In the genomic region with DNA sequence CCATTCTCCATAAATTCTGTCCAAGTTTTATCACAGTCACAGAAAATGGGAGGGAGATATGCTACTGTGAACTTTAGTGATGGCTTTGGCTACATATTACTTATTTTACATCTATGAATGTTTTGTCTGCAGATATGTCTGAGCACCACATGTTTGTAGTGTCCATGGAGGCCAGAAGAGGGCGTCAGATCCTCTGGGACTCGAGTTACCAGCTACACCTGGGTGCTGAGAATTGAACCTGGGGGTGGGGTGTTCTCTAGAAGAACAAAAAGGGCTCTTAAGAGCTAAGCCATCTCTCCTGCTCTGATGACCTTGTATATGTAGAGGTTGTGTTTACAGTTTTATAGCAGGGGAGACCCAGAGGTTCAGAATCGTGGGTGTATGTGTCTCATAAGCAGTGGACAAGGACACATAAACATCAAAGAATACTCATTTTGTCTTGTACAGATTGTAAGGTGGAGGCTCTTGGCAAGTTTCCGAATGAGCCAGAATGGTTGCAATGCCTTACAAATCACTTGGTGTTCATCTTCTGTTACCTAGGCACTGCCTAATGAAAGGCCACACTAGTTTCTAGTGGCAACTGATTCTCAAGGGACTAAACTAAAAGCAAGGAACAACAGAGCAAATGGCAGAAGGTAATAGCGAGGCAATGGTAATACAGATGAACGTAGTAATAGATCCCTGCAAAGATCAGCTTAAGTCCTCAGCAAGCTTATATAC, we compare ENCODE assay signal across 8 mouse cellular contexts. TPM values are rescaled to one million over a fixed set of nuclear protein-coding genes. Genes with fewer than 3 reads are reported as not detected.
DNase-seq lines count a peak whose midpoint lies in the region; ATAC-seq and TF ChIP-seq lines count a peak whose summit lies in the region.

No protein-coding gene starts in this region.

- ATAC-seq in intestine, embryonic 14.5 days (replicated peaks; ENCODE audit: low FRiP score, low TSS enrichment, low read depth): no peak
- no peak for ATAC-seq in megakaryocyte-erythroid progenitor cell, adult 5-6 weeks (replicated peaks; ENCODE audit: low FRiP score, low TSS enrichment, poor library complexity, severe bottlenecking)

- H3K4me2 ChIP-seq in intestine, embryonic 14.5 days (ENCODE audit: low read length): peak overlapping the region; percentile 88

- TF ChIP-seq POLR2A in kidney, adult 2 months (IDR thresholded peaks at IDR 0.05; ENCODE audit: low read depth, low read length): no peak
- no peak for TF ChIP-seq POLR2A in thymus, adult 2 months (IDR thresholded peaks at IDR 0.05; ENCODE audit: control insufficient read depth, extremely low read depth, insufficient read depth, low read length, poor library complexity)

- no peak for TF ChIP-seq CTCF in kidney, adult 2 months (conservative IDR thresholded peaks at IDR 0.05; ENCODE audit: insufficient read depth, insufficient read length, low read depth, low read length)
- no peak for TF ChIP-seq CTCF in thymus, adult 2 months (IDR thresholded peaks at IDR 0.05; ENCODE audit: borderline replicate concordance, control insufficient read depth, extremely low read depth, insufficient read depth, low read length, poor library complexity)

- no peak overlapping the region for H3K9ac ChIP-seq in intestine, embryonic 14.5 days (ENCODE audit: low read length)

- no peaks in the 10 kb centered on the region for H3K27me3 ChIP-seq in kidney, adult 2 months (replicated peaks; ENCODE audit: control insufficient read depth, insufficient read depth, low read length)
- no peaks in the 10 kb centered on the region for H3K27me3 ChIP-seq in intestine, embryonic 14.5 days (replicated peaks; ENCODE audit: control insufficient read depth, insufficient read depth, low read length)
- H3K27me3 ChIP-seq in thymus, adult 2 months (ENCODE audit: control insufficient read depth, insufficient read depth, low read length): no peaks in the 10 kb centered on the region

- H3K27ac ChIP-seq in kidney, adult 2 months (ENCODE audit: insufficient read depth, low read depth, low read length): peak overlapping the region; percentile 61
- no peak overlapping the region for H3K27ac ChIP-seq in intestine, embryonic 14.5 days (ENCODE audit: low read depth)
- H3K27ac ChIP-seq in thymus, adult 2 months (ENCODE audit: control insufficient read depth, insufficient read depth, low read length): no peak overlapping the region

- peaks cover 8% of the 10 kb centered on the region; the same call in 1 of the 2 replicates for H3K4me1 ChIP-seq in kidney, adult 2 months (ENCODE audit: control insufficient read depth, insufficient read depth, low read length)
- H3K4me1 ChIP-seq in intestine, embryonic 14.5 days (replicated peaks; ENCODE audit: control insufficient read depth, insufficient read depth, low read length): peaks cover 8% of the 10 kb centered on the region
- peaks cover 5% of the 10 kb centered on the region; the same call in 1 of the 2 replicates for H3K4me1 ChIP-seq in thymus, adult 2 months (replicated peaks; ENCODE audit: control insufficient read depth, insufficient read depth, low read length)

- 45% methylated on average over 6 of the region's 6 CpGs for WGBS in kidney, adult 2 months
- WGBS in intestine, embryonic 14.5 days: 36% methylated on average over 6 of the region's 6 CpGs
- WGBS in thymus, adult 2 months: 73% methylated on average over 6 of the region's 6 CpGs

- DNase-seq in kidney, adult 2 months: no peak
- no peak for DNase-seq in kidney, postnatal 4 days
- peak; percentile 50 for DNase-seq in R1 (ENCODE audit: low read depth, low spot score)
- no peak for DNase-seq in intestine, embryonic 14.5 days (ENCODE audit: low spot score)
- DNase-seq in naive thymus-derived CD4-positive, alpha-beta T cell, adult 2 months (ENCODE audit: low read depth): peak; percentile 39
- DNase-seq in frontal cortex, postnatal 36 days (ENCODE audit: low spot score in 2 of 2): no peak
- no peak for DNase-seq in thymus, adult 2 months

- no peaks in the 10 kb centered on the region for H3K36me3 ChIP-seq in kidney, adult 2 months (ENCODE audit: control insufficient read depth, insufficient read depth, low read length)
- no peaks in the 10 kb centered on the region for H3K36me3 ChIP-seq in intestine, embryonic 14.5 days (ENCODE audit: control insufficient read depth, insufficient read depth, low read length)
- no peaks in the 10 kb centered on the region for H3K36me3 ChIP-seq in thymus, adult 2 months (ENCODE audit: control insufficient read depth, insufficient read depth, low read length)

- no peak overlapping the region for H3K4me3 ChIP-seq in kidney, adult 2 months (ENCODE audit: insufficient read depth, low read depth, low read length)
- H3K4me3 ChIP-seq in intestine, embryonic 14.5 days (ENCODE audit: low read depth, low read length): peak overlapping the region; percentile 82; the same call in 1 of the 2 replicates
- H3K4me3 ChIP-seq in thymus, adult 2 months (ENCODE audit: control insufficient read depth, insufficient read depth, low read length): no peak overlapping the region

- no peaks in the 10 kb centered on the region for H3K9me3 ChIP-seq in intestine, embryonic 14.5 days (ENCODE audit: control insufficient read depth, low read length)

RNA-seq across cellular contexts. Expression of gene Rnf145, which starts 1.0 kb away (rescaled TPM):
- polyA plus RNA-seq in kidney, adult 2 months (2012; rRNA removed): 62.1 and 68.7 TPM in 2 replicates
- 71.3 and 73.3 TPM in 2 replicates for polyA plus RNA-seq in intestine, embryonic 14.5 days (2014; fragmentation: Nextera tagmentation; extraction: Ambion mirVana)
- 361 and 669 TPM in 2 replicates for polyA plus RNA-seq in thymus, adult 2 months (2012; rRNA removed)
- total RNA-seq in megakaryocyte-erythroid progenitor cell, adult 5-6 weeks (2014; fragmentation: Nextera tagmentation): 55.1 and 77.7 TPM in 2 replicates
- total RNA-seq in megakaryocyte-erythroid progenitor cell, adult 5-6 weeks (2017): 37.7 and 41.5 TPM in 2 replicates

RNA-seq across cellular contexts. Expression of gene Ublcp1, which starts 47.4 kb away (rescaled TPM):
- 18.3 and 18.7 TPM in 2 replicates for polyA plus RNA-seq in kidney, adult 2 months (2012; rRNA removed)
- 62.4 and 63.9 TPM in 2 replicates for polyA plus RNA-seq in intestine, embryonic 14.5 days (2014; fragmentation: Nextera tagmentation; extraction: Ambion mirVana)
- polyA plus RNA-seq in thymus, adult 2 months (2012; rRNA removed): 10.1 and 10.7 TPM in 2 replicates
- 51.7 and 58.8 TPM in 2 replicates for total RNA-seq in megakaryocyte-erythroid progenitor cell, adult 5-6 weeks (2014; fragmentation: Nextera tagmentation)
- 122 and 125 TPM in 2 replicates for total RNA-seq in megakaryocyte-erythroid progenitor cell, adult 5-6 weeks (2017)

Comparison
In these comparisons a context has a peak if more than half of its experiments do, and no peak if none do; other contexts are left out.
1. DNase-seq: peak in R1 (single experiment) and naive thymus-derived CD4-positive, alpha-beta T cell, adult 2 months (single experiment); none in kidney, adult 2 months (single experiment), kidney, postnatal 4 days (0 of 2), intestine, embryonic 14.5 days (single experiment), frontal cortex, postnatal 36 days (0 of 2) and thymus, adult 2 months (single experiment).